Mouse (Mus musculus) lung, postnatal 0 days (tissue): Measurements from ENCODE around the gene Odf2l. TPM values are rescaled to one million over a fixed set of nuclear protein-coding genes. Genes with fewer than 3 reads are reported as not detected.

Experiments
- ATAC-seq: fragments of 200-750 bp; cut with Nextera tagmentation; 2 replicates; pipeline ENCODE4 v1.8.0; 2017; ENCODE audit warnings: moderate library complexity
- DNase-seq: peaks from one replicate; pipeline ENCODE4 v3.0.0-alpha.2; 2016; ENCODE audit warnings: low spot score
- H3K27ac ChIP-seq: fragments of 300-500 bp; sonication (generic); 2 replicates; pipeline ENCODE4 v1.5.1; 2014; ENCODE audit warnings: antibody characterized with exemption, mild to moderate bottlenecking, low read length, mixed read lengths
- H3K27me3 ChIP-seq: fragments of 300-500 bp; sonication (generic); replicated peaks from 2 replicates; pipeline ENCODE4 v1.6.1; 2014; ENCODE audit warnings: low read length, mixed read lengths; ENCODE audit not compliant: insufficient read depth
- H3K36me3 ChIP-seq: fragments of 300-500 bp; sonication (generic); 2 replicates; pipeline ENCODE4 v1.6.1; 2014; ENCODE audit warnings: low read length, mixed read lengths; ENCODE audit not compliant: insufficient read depth
- H3K4me1 ChIP-seq: fragments of 300-500 bp; sonication (generic); 2 replicates; pipeline ENCODE4 v1.6.1; 2014; ENCODE audit warnings: antibody characterized with exemption, low read depth, low read length, mixed read lengths; ENCODE audit not compliant: insufficient read depth
- H3K4me2 ChIP-seq: fragments of 300-500 bp; sonication (generic); replicated peaks from 2 replicates; pipeline ENCODE4 v1.6.1; 2014; ENCODE audit warnings: low read depth, mild to moderate bottlenecking, low read length, moderate library complexity, mixed read lengths
- H3K4me3 ChIP-seq: fragments of 300-500 bp; sonication (generic); 2 replicates; pipeline ENCODE4 v1.5.1; 2014; ENCODE audit warnings: low read depth, low read length
- H3K9ac ChIP-seq: fragments of 300-500 bp; sonication (generic); replicated peaks from 2 replicates; pipeline ENCODE4 v1.6.1; 2014; ENCODE audit warnings: low read depth, mild to moderate bottlenecking
- H3K9me3 ChIP-seq: fragments of 300-500 bp; sonication (generic); 2 replicates; pipeline ENCODE4 v1.6.1; 2016; ENCODE audit warnings: low read length, mixed read lengths
- CTCF ChIP-seq: IDR thresholded peaks from 2 replicates; pipeline ENCODE4 v1.5.1; 2016; ENCODE audit warnings: antibody characterized with exemption, mild to moderate bottlenecking
- EP300 ChIP-seq: IDR thresholded peaks from 2 replicates; pipeline ENCODE4 v1.6.1; 2016; ENCODE audit warnings: antibody characterized with exemption, mild to moderate bottlenecking, control low read depth
- WGBS: fragments of 180-500 bp; shearing (Covaris S2); extraction: QIAGEN DNeasy Blood & Tissue Kit; methylation state at CpG from one replicate; pipeline ENCODE4 v1.1.7; 2014; 5-methylcytosine and 5-hydroxymethylcytosine counted together
- polyA plus RNA-seq: library from polyadenylated mRNA; unstranded; fragments of >200 nt; fragmentation: Nextera tagmentation; extraction: Ambion mirVana; gene quantifications from 2 replicates; pipeline ENCODE4 v1.2.1, GENCODE M21; 2015

The Odf2l gene
- polyA plus RNA-seq, 1 experiment from 2014 or later = 8.6 TPM

DNA sequence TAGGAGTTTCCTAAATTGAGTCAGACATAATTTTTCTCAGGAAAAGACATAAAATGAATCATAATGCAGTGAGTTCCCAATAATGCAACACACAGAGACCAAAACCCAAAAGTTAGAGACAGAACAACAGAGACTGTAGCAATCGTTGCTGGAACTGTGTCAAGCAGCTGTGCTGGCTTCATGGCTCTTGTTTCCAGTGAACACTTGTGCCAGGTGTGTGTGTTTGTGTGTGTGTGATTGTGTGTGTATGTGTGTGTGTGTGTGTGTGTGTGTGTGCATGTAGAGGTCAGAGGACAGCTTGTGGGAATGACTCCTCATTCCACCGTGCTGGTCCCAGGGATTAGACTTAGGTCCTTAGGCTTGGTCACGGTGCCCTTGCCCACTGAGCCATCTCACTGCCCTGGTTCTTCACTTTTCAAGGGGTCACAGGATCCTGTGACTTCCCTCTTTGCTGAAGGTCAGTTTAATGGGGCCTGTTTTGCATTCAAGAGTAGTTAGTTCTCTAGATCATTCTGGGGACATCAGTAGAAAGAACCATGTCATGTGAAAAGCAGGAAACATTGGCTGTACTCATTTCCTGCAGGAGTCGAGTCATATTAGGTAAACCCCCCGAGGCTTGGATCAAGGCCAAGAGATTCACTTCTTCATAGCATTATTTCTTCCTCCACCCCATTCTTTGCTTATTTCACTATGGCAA is 13.2 kb upstream of the Odf2l start:
- peak; percentile 9; the same call in 1 of the 2 replicates for ATAC-seq

DNA sequence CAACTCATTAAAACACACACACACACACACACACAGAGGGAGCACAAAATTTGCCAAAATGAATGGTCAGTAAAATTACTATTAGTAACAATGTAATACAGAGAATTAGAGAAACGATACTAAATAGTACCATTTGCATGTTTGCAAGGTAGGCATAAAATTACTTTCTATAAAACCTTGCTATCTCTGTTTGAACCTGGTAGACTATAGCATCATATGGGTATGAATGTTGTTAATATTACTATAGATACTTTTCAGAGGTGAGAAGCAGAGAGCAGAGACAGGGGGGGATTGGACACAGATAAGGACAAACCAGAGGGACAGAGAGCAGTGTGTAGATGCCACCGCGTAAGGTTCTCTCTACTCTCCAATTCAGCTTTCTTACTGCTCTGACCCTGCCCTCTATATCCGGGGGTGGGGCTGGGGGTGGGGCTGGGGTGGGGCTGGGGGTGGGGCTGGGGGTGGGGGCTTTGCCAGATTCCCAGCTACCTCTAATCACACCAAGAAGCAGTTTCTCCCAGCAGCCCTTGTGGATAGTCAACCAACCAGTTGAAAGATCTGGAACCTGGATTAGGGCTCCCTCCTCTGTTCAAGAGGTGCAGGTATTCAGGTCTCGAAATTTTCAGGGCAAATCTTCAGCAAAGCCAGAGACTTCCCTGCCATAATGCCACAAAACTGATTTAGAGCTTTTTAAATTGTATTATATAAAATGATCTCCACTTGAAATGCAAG is 12.4 kb upstream of the Odf2l start:
- no peak overlapping the region for H3K4me2 ChIP-seq
- 74% methylated on average over 5 of the region's 5 CpGs for WGBS
- H3K36me3 ChIP-seq = no peaks in the 10 kb centered on the region
- no peak overlapping the region for H3K27ac ChIP-seq
- H3K9me3 ChIP-seq = no peaks in the 10 kb centered on the region
- H3K9ac ChIP-seq = no peak overlapping the region
- DNase-seq = no peak
- no peak overlapping the region for H3K4me3 ChIP-seq
- ATAC-seq = no peak
- no peaks in the 10 kb centered on the region for H3K4me1 ChIP-seq
- H3K27me3 ChIP-seq = no peaks in the 10 kb centered on the region
- no peak for TF ChIP-seq EP300
- peak; percentile 27 for TF ChIP-seq CTCF

More for the DNA sequence above, 13.2 kb upstream of the Odf2l start:
- Histone ChIP-seq H3K4me1 (no peaks in the 10 kb centered on the region), H3K9me3 (no peaks in the 10 kb centered on the region), H3K4me2 (no peak overlapping the region), H3K9ac (no peak overlapping the region), H3K4me3 (no peak overlapping the region), H3K36me3 (no peaks in the 10 kb centered on the region), H3K27ac (no peak overlapping the region), H3K27me3 (no peaks in the 10 kb centered on the region)
- WGBS = 49% methylated on average over 5 of the region's 5 CpGs
- DNase-seq = peak; percentile 28
- TF ChIP-seq CTCF (no peak), EP300 (no peak)

DNA sequence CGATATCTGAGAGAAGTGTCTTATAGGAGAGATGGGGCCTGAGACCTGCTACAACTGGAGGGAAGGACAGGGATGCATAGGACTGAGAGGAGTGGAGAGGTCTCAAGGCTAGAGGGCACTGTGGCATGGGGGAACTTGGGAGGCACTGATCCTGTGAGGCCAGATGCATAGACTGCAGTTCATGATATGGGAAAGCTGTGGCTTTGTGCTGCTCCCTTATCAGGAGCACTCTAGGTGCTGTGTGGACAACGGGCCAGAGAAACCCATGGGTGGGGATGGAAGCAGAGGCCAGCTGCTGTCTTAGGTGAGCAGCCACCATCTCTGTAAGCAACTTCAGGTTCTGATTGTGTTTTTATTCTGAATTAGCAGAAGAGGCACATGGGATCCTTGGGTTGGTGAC is 3.2 kb upstream of the Odf2l start:
- ATAC-seq (no peak), DNase-seq (no peak)
- Histone ChIP-seq H3K9ac (no peak overlapping the region), H3K4me2 (no peak overlapping the region), H3K4me1 (0 out of 2 replicates have a peak, but pooled peaks cover 7% of the 10 kb centered on the region), H3K27ac (no peak overlapping the region), H3K36me3 (no peaks in the 10 kb centered on the region), H3K27me3 (no peaks in the 10 kb centered on the region), H3K4me3 (no peak overlapping the region), H3K9me3 (no peaks in the 10 kb centered on the region)
- TF ChIP-seq CTCF (no peak), EP300 (no peak)
- 84% methylated on average over 2 of the region's 2 CpGs for WGBS

DNA sequence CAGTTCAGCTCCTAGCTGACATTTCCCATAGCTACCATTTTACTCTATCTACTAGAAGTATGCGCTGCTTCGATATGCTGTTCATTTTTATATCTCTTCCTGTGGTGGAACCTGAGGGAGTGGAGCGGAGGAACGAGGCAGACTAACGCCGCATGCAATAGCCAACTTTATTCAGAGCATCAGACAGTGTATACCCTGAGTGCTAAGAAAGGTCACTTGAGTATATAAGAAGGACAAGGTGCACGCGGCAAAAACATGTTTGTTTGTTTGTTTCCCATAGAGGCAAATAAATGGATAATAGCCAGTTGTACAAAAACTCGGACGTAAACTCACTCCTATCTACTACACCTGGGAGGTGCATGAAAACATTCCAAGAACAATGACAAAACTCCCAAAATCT is 751 bp upstream of the Odf2l start:
- Histone ChIP-seq H3K36me3 (no peaks in the 10 kb centered on the region), H3K9ac (peak overlapping the region; percentile 87; the same call in 1 of the 2 replicates), H3K9me3 (no peaks in the 10 kb centered on the region), H3K27ac (peak overlapping the region; percentile 99; the same call in 1 of the 2 replicates), H3K4me2 (peak overlapping the region; percentile 78), H3K4me1 (0 out of 2 replicates have a peak, but pooled peaks cover 7% of the 10 kb centered on the region), H3K4me3 (peak overlapping the region; percentile 66), H3K27me3 (no peaks in the 10 kb centered on the region)
- no peak for DNase-seq
- ATAC-seq = no peak
- no peak for TF ChIP-seq CTCF
- no peak for TF ChIP-seq EP300
- 77% methylated on average over 10 of the region's 10 CpGs for WGBS

DNA sequence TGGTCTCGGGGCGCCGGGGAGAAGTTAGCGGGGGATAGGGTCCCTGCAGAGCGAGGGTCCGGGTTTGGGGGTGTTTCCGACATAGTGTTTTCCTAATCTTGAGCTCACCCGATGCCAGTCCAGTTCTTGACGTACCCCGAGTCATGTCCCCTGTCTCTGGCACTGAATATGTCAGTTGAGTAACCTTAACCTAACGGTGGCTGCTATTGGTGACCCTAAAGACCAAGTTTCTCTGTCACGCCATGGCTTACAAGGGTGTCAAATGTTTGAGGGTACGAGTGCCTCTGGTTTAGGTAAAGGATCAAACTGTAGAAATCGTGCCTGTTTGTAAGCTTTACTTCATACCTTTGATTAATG is 592 bp downstream of the Odf2l start:
- ATAC-seq (peak; percentile 2), DNase-seq (no peak)
- Histone ChIP-seq H3K4me1 (0 out of 2 replicates have a peak, but pooled peaks cover 7% of the 10 kb centered on the region), H3K9ac (peak overlapping the region; percentile 87), H3K27ac (peak overlapping the region; percentile 99), H3K27me3 (no peaks in the 10 kb centered on the region), H3K4me3 (peak overlapping the region; percentile 66), H3K36me3 (no peaks in the 10 kb centered on the region), H3K4me2 (peak overlapping the region; percentile 78), H3K9me3 (no peaks in the 10 kb centered on the region)
- 0 out of 2 replicates have a peak, but pooled peaks have one; percentile 2 for TF ChIP-seq CTCF
- no peak for TF ChIP-seq EP300
- under 1% methylated on average over 13 of the region's 14 CpGs for WGBS

DNA sequence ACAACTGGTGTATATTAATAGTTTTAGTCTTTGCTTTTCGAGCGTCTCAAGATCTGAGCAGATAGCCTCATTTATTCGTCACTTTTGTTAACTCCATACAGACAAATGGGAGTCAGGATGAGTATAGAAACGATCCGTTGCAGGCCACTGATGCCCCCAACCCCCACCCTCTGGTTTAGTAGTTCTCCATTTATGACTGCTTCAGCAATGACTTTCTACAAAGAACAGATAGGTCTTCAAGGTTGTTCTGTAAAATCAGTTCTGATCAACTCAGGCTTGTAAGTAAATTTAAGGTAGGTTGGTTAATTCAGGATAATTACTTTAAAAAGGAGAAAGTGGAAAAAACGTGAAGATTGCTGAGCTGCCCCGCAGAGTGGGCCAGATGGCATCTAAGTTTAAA is 1.0 kb downstream of the Odf2l start:
- 67% methylated on average over 7 of the region's 7 CpGs for WGBS
- Histone ChIP-seq H3K9ac (peak overlapping the region; percentile 87; the same call in 1 of the 2 replicates), H3K4me3 (peak overlapping the region; percentile 66)

More for the DNA sequence above, 1.0 kb downstream of the Odf2l start:
- Histone ChIP-seq H3K36me3 (no peaks in the 10 kb centered on the region), H3K4me1 (0 out of 2 replicates have a peak, but pooled peaks cover 7% of the 10 kb centered on the region), H3K27me3 (no peaks in the 10 kb centered on the region), H3K4me2 (peak overlapping the region; percentile 78), H3K9me3 (no peaks in the 10 kb centered on the region), H3K27ac (peak overlapping the region; percentile 99; the same call in 1 of the 2 replicates)
- DNase-seq = no peak
- no peak for ATAC-seq
- TF ChIP-seq EP300 (no peak), CTCF (no peak)
